Mouse (Mus musculus) olfactory bulb, adult 2 months (tissue): Measurements from ENCODE around the gene Akap17b.

ENCODE experiments used
- CTCF ChIP-seq: fragments of 200-500 bp; IDR thresholded peaks from 2 replicates; pipeline ENCODE4 v1.5.1; 2012; ENCODE audit warnings: low read depth, mild to moderate bottlenecking, low read length, moderate library complexity; ENCODE audit not compliant: insufficient read depth
- POLR2A ChIP-seq: fragments of 200-500 bp; IDR thresholded peaks from 2 replicates; pipeline ENCODE4 v1.6.1; 2012; ENCODE audit warnings: mild to moderate bottlenecking, low read depth, low read length, moderate library complexity; ENCODE audit not compliant: insufficient read depth

DNA sequence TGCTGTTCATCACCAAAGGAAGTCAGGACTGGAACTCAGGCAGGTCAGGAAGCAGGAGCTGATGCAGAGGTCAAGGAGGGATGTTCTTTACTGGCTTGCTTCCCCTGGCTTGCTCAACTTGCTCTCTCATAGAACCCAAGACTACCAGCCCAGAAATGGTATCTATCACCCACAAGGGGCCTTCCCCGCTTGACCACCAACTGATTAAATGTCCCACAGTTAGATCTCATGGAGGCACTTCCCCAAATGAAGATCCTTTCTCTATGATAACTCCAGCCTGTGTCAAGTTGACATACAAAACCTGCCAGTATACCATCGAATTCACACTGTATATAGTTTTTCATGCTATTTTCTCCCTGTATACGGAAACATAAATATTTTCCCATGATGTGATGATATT is 49.9 kb downstream of the Akap17b start:
- TF ChIP-seq CTCF = no peak
- TF ChIP-seq POLR2A = no peak
